Mouse (Mus musculus) ES-E14 (cell line): ENCODE measurements around the gene Hmgb1. TPM values are rescaled to one million over a fixed set of nuclear protein-coding genes. Genes with fewer than 3 reads are reported as not detected.

Experiments
- DNase-seq: peaks from one replicate; pipeline ENCODE4 v3.0.0-alpha.2; 2013; ENCODE audit warnings: low read depth, low spot score
- H3K27ac ChIP-seq: 2 replicates; pipeline ENCODE4 v1.5.1; 2012; ENCODE audit warnings: low read depth, mild to moderate bottlenecking, low read length, moderate library complexity, mixed read lengths; ENCODE audit not compliant: poor library complexity, insufficient read depth, severe bottlenecking
- H3K36me3 ChIP-seq: 2 replicates; pipeline ENCODE4 v1.6.1; 2012; ENCODE audit warnings: mild to moderate bottlenecking, low read length, moderate library complexity, mixed read lengths; ENCODE audit not compliant: control insufficient read depth, poor library complexity, insufficient read depth, severe bottlenecking
- H3K4me1 ChIP-seq, 2 experiments: fragments of 150-350 bp in 1 of 2; sonication (generic) in 1 of 2; 2 replicates each; pipeline ENCODE4 v1.6.1; 2012; ENCODE audit warnings: low read length in 2 of 2, mild to moderate bottlenecking in 1 of 2, mixed read lengths in 1 of 2; ENCODE audit not compliant: control insufficient read depth in 2 of 2, insufficient read depth in 2 of 2, poor library complexity in 1 of 2
- H3K4me3 ChIP-seq, 2 experiments: fragments of 150-350 bp in 1 of 2; sonication (generic) in 1 of 2; 2 replicates each; pipeline ENCODE4 v1.5.1; 2012; ENCODE audit warnings: low read length in 2 of 2, low read depth in 1 of 2, mild to moderate bottlenecking in 1 of 2, mixed read lengths in 1 of 2; ENCODE audit not compliant: insufficient read depth in 1 of 2, poor library complexity in 1 of 2, severe bottlenecking in 1 of 2
- H3K9ac ChIP-seq: 2 replicates; pipeline ENCODE4 v1.6.1; 2012; ENCODE audit warnings: low read depth, mild to moderate bottlenecking, low read length, mixed read lengths; ENCODE audit not compliant: poor library complexity, insufficient read depth, severe bottlenecking
- H3K9me3 ChIP-seq: fragments of 150-350 bp; sonication (generic); 2 replicates; pipeline ENCODE4 v1.6.1; 2012; ENCODE audit warnings: low read depth, mild to moderate bottlenecking, low read length; ENCODE audit not compliant: control insufficient read depth, insufficient read depth
- CHD2 ChIP-seq: IDR thresholded peaks from 2 replicates; pipeline ENCODE4 v1.6.1; 2014; ENCODE audit warnings: mild to moderate bottlenecking, low read depth, low read length, inconsistent platforms
- HCFC1 ChIP-seq: IDR thresholded peaks from 2 replicates; pipeline ENCODE4 v1.6.1; 2012; ENCODE audit warnings: low read length, inconsistent platforms, borderline replicate concordance; ENCODE audit not compliant: insufficient read depth
- MAFK ChIP-seq: IDR thresholded peaks from 2 replicates; pipeline ENCODE4 v1.6.1; 2014; ENCODE audit warnings: mild to moderate bottlenecking, low read depth, low read length, inconsistent platforms; ENCODE audit not compliant: insufficient read depth
- ZC3H11A ChIP-seq: IDR thresholded peaks from 2 replicates; pipeline ENCODE4 v1.6.1; 2012; ENCODE audit warnings: low read depth, mild to moderate bottlenecking, inconsistent platforms, low read length, borderline replicate concordance
- ZNF384 ChIP-seq: IDR thresholded peaks from 2 replicates; pipeline ENCODE4 v1.6.1; 2012; ENCODE audit warnings: low read depth, low read length, inconsistent platforms
- in situ Hi-C, 2 experiments: fragments of 600-800 bp; cut with MboI; formaldehyde crosslinking; loops; one replicate each; pipeline ENCODE4 v1.15.1; 2025; ENCODE audit warnings: low sequenced_read_pairs in 2 of 2, inconsistent platforms in 1 of 2; ENCODE audit not compliant: unreplicated experiment in 2 of 2
- total RNA-seq: library from RNA; depleted of rRNA; stranded (reverse); fragments of 300-350 nt; gene quantifications from 2 replicates; pipeline ENCODE4 v1.2.3, GENCODE M21; 2012

Gene Hmgb1
- total RNA-seq, 1 experiment: 350 TPM

DNA sequence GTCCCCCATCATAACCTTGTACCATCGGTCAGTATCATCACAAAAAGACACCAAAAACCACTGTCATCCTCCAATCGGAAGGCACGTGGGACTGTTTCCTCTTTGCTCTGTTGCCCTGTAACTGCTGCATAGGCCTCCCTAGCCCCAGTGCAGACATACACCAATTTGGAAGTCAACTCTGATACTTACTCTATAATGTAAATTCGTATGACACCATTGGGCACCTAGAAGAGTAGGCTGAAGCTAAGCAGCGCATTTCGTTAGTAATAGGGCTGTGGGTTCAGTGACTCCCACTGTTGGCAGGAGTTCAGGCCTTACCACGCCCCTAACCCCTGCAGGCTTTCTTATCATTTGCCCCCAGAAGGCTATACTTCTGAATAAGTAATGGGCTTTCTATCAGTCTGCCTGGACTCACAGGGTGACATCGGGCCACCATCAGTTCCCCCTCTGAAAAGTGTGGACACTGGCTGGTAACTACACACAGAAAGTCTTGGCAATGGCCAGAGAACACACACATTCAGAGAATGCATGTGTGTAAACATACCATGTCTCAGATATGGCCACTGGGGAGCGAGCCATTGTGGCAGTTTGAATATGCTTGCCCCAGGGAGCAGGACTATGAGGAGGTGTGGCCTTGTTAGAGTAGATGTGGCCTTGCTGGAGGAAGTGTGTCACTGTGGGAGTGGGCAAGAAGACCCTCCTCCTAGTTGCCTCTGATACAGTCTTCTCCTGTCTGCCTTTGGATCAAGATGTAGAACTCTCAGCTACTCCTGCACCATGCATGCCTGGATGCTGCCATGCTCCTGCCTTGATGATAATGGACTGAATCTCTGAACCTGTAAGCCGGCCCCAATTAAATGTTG is 97.7 kb downstream of the Hmgb1 start:
- no peaks in the 10 kb centered on the region; a peak in 1 of 4 replicates for H3K4me1 ChIP-seq
- H3K9me3 ChIP-seq: no peaks in the 10 kb centered on the region
- TF ChIP-seq MAFK: no peak
- no peak for TF ChIP-seq CHD2
- no peak for TF ChIP-seq ZC3H11A
- TF ChIP-seq HCFC1: no peak
- no peak for TF ChIP-seq ZNF384
- DNase-seq: no peak
- in situ Hi-C loops: no loop called here
- H3K27ac ChIP-seq: no peak overlapping the region
- no peak overlapping the region for H3K9ac ChIP-seq
- H3K36me3 ChIP-seq: no peaks in the 10 kb centered on the region
- no peak overlapping the region for H3K4me3 ChIP-seq

DNA sequence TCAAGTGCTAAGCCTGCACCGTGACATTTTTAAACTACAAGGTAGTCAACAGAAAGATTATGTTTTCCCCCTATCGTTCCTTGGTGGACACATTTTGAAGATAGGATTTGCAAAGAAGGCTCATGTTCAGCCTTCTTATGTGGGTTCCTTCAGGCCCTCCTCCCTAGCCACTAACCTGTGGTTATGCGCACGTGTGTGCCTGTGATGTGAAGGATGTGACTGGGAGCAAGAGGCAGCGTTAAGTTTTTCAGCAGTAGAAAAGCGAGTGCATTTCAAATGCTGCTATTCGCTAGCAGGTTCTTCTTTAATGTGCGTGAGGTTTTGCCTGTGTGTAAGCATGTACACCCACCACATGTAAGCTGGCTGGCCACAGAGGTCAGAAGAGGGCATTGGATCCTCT is 103.8 kb downstream of the Hmgb1 start:
- no peak for DNase-seq
- no peak overlapping the region for H3K27ac ChIP-seq
- H3K4me3 ChIP-seq: no peak overlapping the region
- peaks cover 0 to 7% of the 10 kb centered on the region in 2 experiments; a peak in 1 of 4 replicates for H3K4me1 ChIP-seq
- in situ Hi-C loops: no loop called here
- H3K36me3 ChIP-seq: no peaks in the 10 kb centered on the region
- TF ChIP-seq MAFK: no peak
- TF ChIP-seq HCFC1: no peak
- TF ChIP-seq ZC3H11A: no peak
- TF ChIP-seq CHD2: no peak
- no peak for TF ChIP-seq ZNF384
- no peak overlapping the region for H3K9ac ChIP-seq
- H3K9me3 ChIP-seq: no peaks in the 10 kb centered on the region

DNA sequence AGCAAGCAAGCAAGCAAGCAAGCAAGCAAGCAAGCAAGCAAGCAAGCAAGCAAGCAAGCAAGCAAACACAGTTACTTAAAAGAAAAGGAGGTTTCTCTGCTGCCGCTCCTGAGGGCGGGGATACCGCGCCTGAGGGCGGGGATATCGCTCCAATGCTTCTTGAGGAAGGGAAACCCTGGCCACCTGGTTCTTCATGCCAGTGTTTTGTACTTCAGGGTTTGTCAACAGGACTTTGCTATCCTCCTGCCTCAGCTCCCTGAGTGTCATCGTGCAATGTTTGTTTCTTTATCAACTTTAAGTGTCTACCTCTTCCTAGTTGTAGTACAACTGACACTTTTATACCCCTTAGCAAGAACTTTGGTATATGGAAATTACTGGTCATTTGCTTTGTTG is 104.5 kb downstream of the Hmgb1 start:
- Histone ChIP-seq H3K27ac (no peak overlapping the region), H3K36me3 (no peaks in the 10 kb centered on the region), H3K9me3 (no peaks in the 10 kb centered on the region), H3K9ac (no peak overlapping the region), H3K4me1 (peaks cover 0 to 7% of the 10 kb centered on the region in 2 experiments; a peak in 1 of 4 replicates), H3K4me3 (no peak overlapping the region)
- in situ Hi-C loops: no loop called here
- TF ChIP-seq HCFC1 (no peak), CHD2 (no peak), ZC3H11A (no peak), ZNF384 (no peak), MAFK (no peak)
- no peak for DNase-seq

DNA sequence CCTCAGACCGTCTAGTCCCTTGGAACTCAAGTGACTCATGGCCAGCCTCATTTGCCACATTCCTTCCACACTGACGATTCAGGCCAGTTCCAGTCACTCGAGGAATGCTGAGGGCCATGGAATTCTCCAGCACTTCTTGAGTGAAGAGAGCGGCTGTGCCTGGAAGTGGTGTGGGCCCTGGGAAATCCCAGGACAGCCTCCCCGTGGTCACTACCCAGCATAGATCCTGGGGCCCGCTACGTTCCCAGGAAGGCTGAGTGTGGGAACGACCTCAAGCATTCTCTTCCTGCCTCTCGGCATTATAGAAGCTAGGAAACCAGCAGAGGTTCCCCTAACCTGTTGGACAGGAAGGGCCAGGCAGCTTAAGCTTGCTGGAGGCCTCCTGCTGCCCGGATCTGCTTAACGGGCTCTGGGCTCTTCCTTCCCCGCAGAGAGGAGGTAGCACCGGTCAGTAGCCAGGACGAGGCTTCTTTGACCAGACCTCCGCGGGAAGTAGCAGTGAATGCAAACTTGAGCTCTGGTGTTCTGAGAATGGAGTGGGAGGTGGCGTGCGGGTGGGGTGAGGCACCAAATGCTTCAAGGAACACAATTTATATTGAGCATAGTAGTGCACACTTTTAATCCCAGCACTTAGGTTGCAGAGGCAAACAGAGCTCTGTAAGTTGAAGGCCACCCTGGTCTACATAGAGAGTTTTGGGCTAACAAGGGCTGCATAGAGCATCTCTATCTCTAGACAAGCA is 105.1 kb downstream of the Hmgb1 start:
- Histone ChIP-seq H3K9ac (no peak overlapping the region), H3K4me1 (peaks cover 0 to 7% of the 10 kb centered on the region in 2 experiments; a peak in 1 of 4 replicates), H3K36me3 (no peaks in the 10 kb centered on the region), H3K4me3 (peak overlapping the region in 1 of 2 experiments; percentile 25; a peak in 1 of 4 replicates), H3K9me3 (no peaks in the 10 kb centered on the region), H3K27ac (no peak overlapping the region)
- TF ChIP-seq HCFC1 (no peak), ZNF384 (no peak), CHD2 (no peak), MAFK (no peak), ZC3H11A (no peak)
- DNase-seq: no peak
- in situ Hi-C loops: no loop called here
